Mouse (Mus musculus): ENCODE results near the gene Suz12.

DNA sequence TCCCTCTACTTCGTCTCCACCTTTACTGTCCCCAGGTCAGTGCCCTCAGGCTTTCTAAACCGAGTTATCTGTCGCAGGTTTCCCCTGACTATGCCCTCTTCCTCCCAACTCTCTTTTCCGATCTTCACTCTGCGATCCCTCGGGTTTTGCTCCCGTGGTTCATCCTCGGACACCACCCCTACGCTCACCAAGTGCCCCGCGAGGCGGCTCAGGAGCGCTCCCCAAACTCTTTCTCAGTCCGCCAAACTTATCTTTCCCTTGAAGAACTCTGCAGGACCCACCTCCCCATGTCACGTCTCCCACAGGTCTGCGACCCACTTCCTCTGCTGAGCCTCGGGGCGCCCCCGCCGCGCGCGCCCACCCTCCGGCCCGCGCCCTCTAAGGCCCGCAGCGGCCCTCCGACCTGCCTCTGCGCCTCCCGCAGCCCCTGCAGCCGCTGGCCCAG, 87.5 kb downstream of the Suz12 start:
- TF ChIP-seq CTCF (IDR thresholded peaks at IDR 0.05; ENCODE audit: insufficient read depth, low read depth, low read length) (no peak), POLR2A (IDR thresholded peaks at IDR 0.05; ENCODE audit: insufficient read depth, low read depth, low read length) (no peak)
